Mouse (Mus musculus): ENCODE measurements around the gene Cfap20. TPM values are rescaled to one million over a fixed set of nuclear protein-coding genes. Genes with fewer than 3 reads are reported as not detected.
A peak's percentile ranks its signal among the peaks of the same experiment; 100 is the strongest.

Gene Cfap20
- polyA plus RNA-seq, 1 experiment from 2014 or later = 138 TPM

GRCm38 (mm10) chr8:95392604-95393003, 42.1 kb downstream of the Cfap20 start:
- ATAC-seq = peak; percentile 71
- Histone ChIP-seq H3K4me3 (ENCODE audit: low read depth, low read length) (no peak overlapping the region), H3K36me3 (ENCODE audit: insufficient read depth, low read length) (no peaks in the 10 kb centered on the region), H3K9me3 (ENCODE audit: low read length) (no peaks in the 10 kb centered on the region), H3K27me3 (replicated peaks; ENCODE audit: insufficient read depth, low read length) (no peaks in the 10 kb centered on the region), H3K9ac (replicated peaks; ENCODE audit: low read depth) (no peak overlapping the region), H3K27ac (ENCODE audit: low read length) (peak overlapping the region; percentile 66; the same call in 1 of the 2 replicates), H3K4me1 (ENCODE audit: insufficient read depth, low read depth, low read length) (peaks cover 5% of the 10 kb centered on the region; the same call in 1 of the 2 replicates), H3K4me2 (replicated peaks; ENCODE audit: low read depth, low read length) (no peak overlapping the region)
- peak; percentile 45 for DNase-seq (ENCODE audit: low spot score)
- WGBS = 59% methylated on average over 5 of the region's 5 CpGs
- peak; percentile 77 for TF ChIP-seq EP300 (IDR thresholded peaks at IDR 0.05)
- no peak for TF ChIP-seq CTCF (IDR thresholded peaks at IDR 0.05)

- 50% methylated on average over 7 of the region's 7 CpGs for WGBS
- Histone ChIP-seq H3K4me3 (ENCODE audit: low read depth, low read length) (no peak overlapping the region), H3K9ac (replicated peaks; ENCODE audit: low read depth) (no peak overlapping the region), H3K4me2 (replicated peaks; ENCODE audit: low read depth, low read length) (no peak overlapping the region), H3K36me3 (ENCODE audit: insufficient read depth, low read length) (no peaks in the 10 kb centered on the region), H3K27me3 (replicated peaks; ENCODE audit: insufficient read depth, low read length) (no peaks in the 10 kb centered on the region), H3K27ac (ENCODE audit: low read length) (no peak overlapping the region; the same call in 1 of the 2 replicates), H3K4me1 (ENCODE audit: insufficient read depth, low read depth, low read length) (peaks cover 5% of the 10 kb centered on the region; the same call in 1 of the 2 replicates), H3K9me3 (ENCODE audit: low read length) (no peaks in the 10 kb centered on the region)
- ATAC-seq (no peak), DNase-seq (ENCODE audit: low spot score) (no peak)
- no peak for TF ChIP-seq CTCF (IDR thresholded peaks at IDR 0.05)
- no peak for TF ChIP-seq EP300 (IDR thresholded peaks at IDR 0.05)
Observed at GRCm38 (mm10) chr8:95391101-95391500, 43.6 kb downstream of the Cfap20 start.

- Histone ChIP-seq H3K4me2 (replicated peaks; ENCODE audit: low read depth, low read length) (no peak overlapping the region), H3K4me1 (ENCODE audit: insufficient read depth, low read depth, low read length) (peaks cover 5% of the 10 kb centered on the region; the same call in 1 of the 2 replicates), H3K27ac (ENCODE audit: low read length) (no peak overlapping the region), H3K36me3 (ENCODE audit: insufficient read depth, low read length) (no peaks in the 10 kb centered on the region), H3K9ac (replicated peaks; ENCODE audit: low read depth) (no peak overlapping the region), H3K4me3 (ENCODE audit: low read depth, low read length) (no peak overlapping the region), H3K27me3 (replicated peaks; ENCODE audit: insufficient read depth, low read length) (no peaks in the 10 kb centered on the region), H3K9me3 (ENCODE audit: low read length) (no peaks in the 10 kb centered on the region)
- ATAC-seq (no peak), DNase-seq (ENCODE audit: low spot score) (no peak)
- TF ChIP-seq EP300 (IDR thresholded peaks at IDR 0.05) (no peak), CTCF (IDR thresholded peaks at IDR 0.05) (no peak)
- 33% methylated on average over 4 of the region's 4 CpGs for WGBS
Observed at GRCm38 (mm10) chr8:95390312-95390711, 44.4 kb downstream of the Cfap20 start.

GRCm38 (mm10) chr8:95387936-95388335, 46.7 kb downstream of the Cfap20 start:
- Histone ChIP-seq H3K9ac (replicated peaks; ENCODE audit: low read depth) (no peak overlapping the region), H3K9me3 (ENCODE audit: low read length) (no peaks in the 10 kb centered on the region), H3K4me1 (ENCODE audit: insufficient read depth, low read depth, low read length) (no peaks in the 10 kb centered on the region), H3K36me3 (ENCODE audit: insufficient read depth, low read length) (no peaks in the 10 kb centered on the region), H3K4me2 (replicated peaks; ENCODE audit: low read depth, low read length) (no peak overlapping the region), H3K27ac (ENCODE audit: low read length) (no peak overlapping the region), H3K4me3 (ENCODE audit: low read depth, low read length) (no peak overlapping the region), H3K27me3 (replicated peaks; ENCODE audit: insufficient read depth, low read length) (no peaks in the 10 kb centered on the region)
- 81% methylated on average over 7 of the region's 7 CpGs for WGBS
- TF ChIP-seq EP300 (IDR thresholded peaks at IDR 0.05) (no peak), CTCF (IDR thresholded peaks at IDR 0.05) (no peak)
- no peak for DNase-seq (ENCODE audit: low spot score)
- ATAC-seq = no peak

GRCm38 (mm10) chr8:95387221-95387620, 47.4 kb downstream of the Cfap20 start:
- Histone ChIP-seq H3K36me3 (ENCODE audit: insufficient read depth, low read length) (no peaks in the 10 kb centered on the region), H3K4me1 (ENCODE audit: insufficient read depth, low read depth, low read length) (no peaks in the 10 kb centered on the region), H3K9ac (replicated peaks; ENCODE audit: low read depth) (no peak overlapping the region), H3K27me3 (replicated peaks; ENCODE audit: insufficient read depth, low read length) (no peaks in the 10 kb centered on the region), H3K27ac (ENCODE audit: low read length) (no peak overlapping the region), H3K4me2 (replicated peaks; ENCODE audit: low read depth, low read length) (no peak overlapping the region), H3K4me3 (ENCODE audit: low read depth, low read length) (no peak overlapping the region), H3K9me3 (ENCODE audit: low read length) (no peaks in the 10 kb centered on the region)
- DNase-seq (ENCODE audit: low spot score) = no peak
- no peak for ATAC-seq
- TF ChIP-seq EP300 (IDR thresholded peaks at IDR 0.05) (no peak), CTCF (IDR thresholded peaks at IDR 0.05) (no peak)
- WGBS = 85% methylated on average over 10 of the region's 10 CpGs

GRCm38 (mm10) chr8:95386037-95386436, 48.6 kb downstream of the Cfap20 start:
- ATAC-seq = no peak
- Histone ChIP-seq H3K4me2 (replicated peaks; ENCODE audit: low read depth, low read length) (no peak overlapping the region), H3K4me3 (ENCODE audit: low read depth, low read length) (no peak overlapping the region), H3K36me3 (ENCODE audit: insufficient read depth, low read length) (no peaks in the 10 kb centered on the region), H3K27ac (ENCODE audit: low read length) (no peak overlapping the region), H3K9ac (replicated peaks; ENCODE audit: low read depth) (no peak overlapping the region), H3K27me3 (replicated peaks; ENCODE audit: insufficient read depth, low read length) (no peaks in the 10 kb centered on the region), H3K9me3 (ENCODE audit: low read length) (no peaks in the 10 kb centered on the region), H3K4me1 (ENCODE audit: insufficient read depth, low read depth, low read length) (no peaks in the 10 kb centered on the region)
- DNase-seq (ENCODE audit: low spot score) = no peak
- 81% methylated on average over 5 of the region's 5 CpGs for WGBS
- TF ChIP-seq EP300 (IDR thresholded peaks at IDR 0.05) (no peak), CTCF (IDR thresholded peaks at IDR 0.05) (no peak)

- no peak overlapping the region for H3K4me2 ChIP-seq (replicated peaks; ENCODE audit: low read depth, low read length)
- H3K36me3 ChIP-seq (ENCODE audit: insufficient read depth, low read length) = no peaks in the 10 kb centered on the region
- no peaks in the 10 kb centered on the region for H3K4me1 ChIP-seq (ENCODE audit: insufficient read depth, low read depth, low read length)
- H3K9ac ChIP-seq (replicated peaks; ENCODE audit: low read depth) = no peak overlapping the region
- no peaks in the 10 kb centered on the region for H3K27me3 ChIP-seq (replicated peaks; ENCODE audit: insufficient read depth, low read length)
- peak; percentile 86 for ATAC-seq
- TF ChIP-seq EP300 (IDR thresholded peaks at IDR 0.05) (peak; percentile 38; the same call in 1 of the 2 replicates), CTCF (IDR thresholded peaks at IDR 0.05) (no peak)
- WGBS = 56% methylated on average over 3 of the region's 3 CpGs
- no peak overlapping the region for H3K4me3 ChIP-seq (ENCODE audit: low read depth, low read length)
- peak; percentile 41 for DNase-seq (ENCODE audit: low spot score)
- no peak overlapping the region for H3K27ac ChIP-seq (ENCODE audit: low read length)
- H3K9me3 ChIP-seq (ENCODE audit: low read length) = no peaks in the 10 kb centered on the region
Observed at GRCm38 (mm10) chr8:95384501-95384900, 50.2 kb downstream of the Cfap20 start.

All from lung, postnatal 0 days (tissue).